Comparison of ENCODE assay signal across 16 mouse cellular contexts in genomic region chr16:85977102-85977501, GRCm38 (mm10).
DNase-seq lines count a peak whose midpoint lies in the region; ATAC-seq lines count a peak whose summit lies in the region.
"Had no signal": no experiment of that assay in that cellular context is flagged by ENCODE, and none has a peak within 500 bp of the region (broad histone marks: within the 10 kb centered on the region; RNA-seq: fewer than 3 reads in every experiment).

No protein-coding gene starts in this region.

- peak; percentile 5 to 6 for DNase-seq in frontal cortex, postnatal 10 days (ENCODE audit: low spot score in 2 of 2)
- DNase-seq in layer of hippocampus, postnatal 10 days (ENCODE audit: low spot score in 2 of 2): peak; percentile 8 to 13
- no peak for DNase-seq in layer of hippocampus, postnatal 36 days
- peak; percentile 60 for DNase-seq in adipocyte (ENCODE audit: low spot score)
- DNase-seq in embryo, embryonic 11 days: no peak
- DNase-seq: cerebellum, adult 9-11 months; kidney, adult 18-20 months; kidney, postnatal 36 days; lung, postnatal 4 days; right cerebral cortex, postnatal 14 days had no signal

- no peaks in the 10 kb centered on the region for H3K9me3 ChIP-seq in forebrain, embryonic 16.5 days (ENCODE audit: control insufficient read depth, low read length)
- H3K9me3 ChIP-seq: hindbrain, embryonic 13.5 days; limb, embryonic 12.5 days; liver, embryonic 15.5 days; neural tube, embryonic 15.5 days had no signal

- no peak for ATAC-seq in frontal cortex, adult (ENCODE audit: low TSS enrichment)
- peak; percentile 91 for ATAC-seq in forebrain, embryonic 16.5 days

- H3K4me3 ChIP-seq in forebrain, embryonic 16.5 days (replicated peaks; ENCODE audit: low read length): no peak overlapping the region
- H3K4me3 ChIP-seq: hindbrain, embryonic 13.5 days; limb, embryonic 12.5 days; liver, embryonic 15.5 days; neural tube, embryonic 15.5 days had no signal

- no peaks in the 10 kb centered on the region for H3K27me3 ChIP-seq in forebrain, embryonic 16.5 days (replicated peaks; ENCODE audit: control insufficient read depth, insufficient read depth, low read length)
- H3K27me3 ChIP-seq: hindbrain, embryonic 13.5 days; limb, embryonic 12.5 days; liver, embryonic 15.5 days; neural tube, embryonic 15.5 days had no signal

- 33% methylated on average over 2 of the region's 2 CpGs for WGBS in forebrain, embryonic 16.5 days

- no peak overlapping the region for H3K9ac ChIP-seq in forebrain, embryonic 16.5 days (replicated peaks; ENCODE audit: low read depth, low read length)
- H3K9ac ChIP-seq: hindbrain, embryonic 13.5 days; limb, embryonic 12.5 days; liver, embryonic 15.5 days; neural tube, embryonic 15.5 days had no signal

- no peak overlapping the region for H3K4me2 ChIP-seq in forebrain, embryonic 16.5 days (ENCODE audit: low read length)
- H3K4me2 ChIP-seq: hindbrain, embryonic 13.5 days; limb, embryonic 12.5 days; liver, embryonic 15.5 days; neural tube, embryonic 15.5 days had no signal

- no peak overlapping the region for H3K27ac ChIP-seq in forebrain, embryonic 16.5 days (ENCODE audit: low read length)
- H3K27ac ChIP-seq: hindbrain, embryonic 13.5 days; limb, embryonic 12.5 days; liver, embryonic 15.5 days; neural tube, embryonic 15.5 days had no signal

- H3K4me1 ChIP-seq in forebrain, embryonic 16.5 days (replicated peaks; ENCODE audit: control insufficient read depth, insufficient read depth, low read length): peaks cover 4% of the 10 kb centered on the region
- H3K4me1 ChIP-seq: hindbrain, embryonic 13.5 days; liver, embryonic 15.5 days; neural tube, embryonic 15.5 days had no signal

- no peaks in the 10 kb centered on the region for H3K36me3 ChIP-seq in forebrain, embryonic 16.5 days (ENCODE audit: control insufficient read depth, insufficient read depth)
- H3K36me3 ChIP-seq: hindbrain, embryonic 13.5 days; limb, embryonic 12.5 days; liver, embryonic 15.5 days; neural tube, embryonic 15.5 days had no signal

Comparison
In these comparisons a context has a peak if more than half of its experiments do, and no peak if none do; other contexts are left out.
1. DNase-seq: peak in frontal cortex, postnatal 10 days (2 of 2), layer of hippocampus, postnatal 10 days (2 of 2) and adipocyte (single experiment); none in layer of hippocampus, postnatal 36 days (0 of 2) and embryo, embryonic 11 days (single experiment).